Mouse (Mus musculus): ENCODE measurements around the gene Prpf19.

DNA sequence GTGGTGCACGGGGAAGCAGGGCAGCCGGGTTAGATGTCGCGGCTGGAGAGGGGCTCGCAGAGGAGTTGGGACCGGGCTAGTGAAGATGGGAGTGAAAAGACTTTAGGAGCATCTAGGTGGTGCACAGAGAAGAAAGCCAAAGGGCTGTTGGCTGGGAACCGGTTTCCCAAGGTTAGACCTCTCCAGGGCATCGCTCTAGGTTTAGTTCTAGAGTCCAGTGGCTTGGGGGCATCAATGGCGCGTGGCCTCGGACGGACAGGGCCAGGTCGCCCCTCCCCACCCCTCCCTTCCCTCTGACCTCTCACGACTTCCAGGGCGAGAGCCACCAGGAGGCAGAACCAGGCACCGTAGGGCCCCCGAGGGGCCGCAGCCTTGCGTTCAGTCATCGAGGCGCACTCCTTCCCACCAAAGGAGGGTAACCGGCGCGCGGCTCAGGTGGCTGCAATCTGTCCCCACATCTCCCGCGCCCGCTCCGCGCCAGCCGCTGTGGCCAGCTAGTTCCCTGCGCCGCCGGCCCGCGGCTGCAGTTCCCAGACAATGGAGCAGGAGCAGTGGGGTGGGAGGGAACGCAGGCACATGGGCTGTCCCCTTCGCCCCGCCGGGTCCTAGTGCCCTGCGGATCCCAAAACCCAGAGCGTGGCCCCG is 25.7 kb upstream of the Prpf19 start:
- TF ChIP-seq CTCF (IDR thresholded peaks at IDR 0.05; ENCODE audit: insufficient read depth, low read length) (no peak), POLR2A (IDR thresholded peaks at IDR 0.05; ENCODE audit: borderline replicate concordance, extremely low read depth, low read depth, low read length) (peak; percentile 28; the same call in 1 of the 2 replicates)
